Mouse (Mus musculus) midbrain, embryonic 15.5 days (tissue): ENCODE data around the gene Tjap1. TPM values are rescaled to one million over a fixed set of nuclear protein-coding genes. Genes with fewer than 3 reads are reported as not detected.

Source experiments
- ATAC-seq: fragments of 200-750 bp; cut with Nextera tagmentation; replicated peaks from 2 replicates; pipeline ENCODE4 v1.8.0; 2017; ENCODE audit warnings: moderate TSS enrichment
- H3K27ac ChIP-seq: fragments of 300-500 bp; sonication (generic); 2 replicates; pipeline ENCODE4 v1.5.1; 2015; ENCODE audit warnings: mild to moderate bottlenecking, inconsistent platforms
- H3K27me3 ChIP-seq: fragments of 300-500 bp; sonication (generic); replicated peaks from 2 replicates; pipeline ENCODE4 v1.6.1; 2015; ENCODE audit warnings: inconsistent platforms
- H3K36me3 ChIP-seq: fragments of 300-500 bp; sonication (generic); replicated peaks from 2 replicates; pipeline ENCODE4 v1.6.1; 2015; ENCODE audit warnings: inconsistent platforms
- H3K4me1 ChIP-seq: fragments of 300-500 bp; sonication (generic); 2 replicates; pipeline ENCODE4 v1.6.1; 2015; ENCODE audit warnings: inconsistent platforms
- H3K4me2 ChIP-seq: fragments of 300-500 bp; sonication (generic); 2 replicates; pipeline ENCODE4 v1.6.1; 2015; ENCODE audit warnings: inconsistent platforms, mild to moderate bottlenecking, moderate library complexity
- H3K4me3 ChIP-seq: fragments of 300-500 bp; sonication (generic); 2 replicates; pipeline ENCODE4 v1.5.1; 2015; ENCODE audit warnings: mild to moderate bottlenecking, inconsistent platforms
- H3K9ac ChIP-seq: fragments of 300-500 bp; sonication (generic); 2 replicates; pipeline ENCODE4 v1.6.1; 2015; ENCODE audit warnings: mild to moderate bottlenecking, inconsistent platforms
- H3K9me3 ChIP-seq: fragments of 300-500 bp; sonication (generic); 2 replicates; pipeline ENCODE4 v1.6.1; 2016; ENCODE audit warnings: inconsistent platforms
- whole genome bisulfite sequencing: fragments of 180-500 bp; shearing (Covaris S2); methylation state at CpG from one replicate; pipeline ENCODE4 v1.1.7; 2015; ENCODE audit warnings: mixed read lengths; 5-methylcytosine and 5-hydroxymethylcytosine counted together
- polyA plus RNA-seq: library from polyadenylated mRNA; unstranded; fragments of >200 nt; fragmentation: Nextera tagmentation; extraction: Ambion mirVana; gene quantifications from 2 replicates; pipeline ENCODE4 v1.2.1, GENCODE M21; 2015

The Tjap1 gene
- polyA plus RNA-seq, 1 experiment from 2014 or later: 29.4 TPM

DNA sequence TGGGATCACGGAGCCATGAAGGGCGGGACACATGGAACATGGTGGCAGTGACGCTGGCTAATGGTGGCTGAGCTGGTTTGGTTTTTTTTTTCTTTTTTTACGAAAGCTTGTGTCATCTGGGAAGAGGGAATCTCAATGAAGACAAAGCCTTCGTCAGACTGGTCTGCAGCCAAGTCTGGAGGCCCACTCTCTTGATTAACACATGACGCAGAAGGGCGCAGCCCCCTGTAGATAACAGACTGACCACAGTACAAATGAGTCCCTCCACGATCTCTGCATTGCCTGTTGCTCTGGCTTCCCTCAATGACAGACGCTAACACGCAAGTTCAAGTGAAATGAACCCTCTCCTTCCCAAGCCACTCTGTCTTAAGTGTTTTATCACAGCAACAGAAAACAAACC is 7.3 kb downstream of the Tjap1 start:
- no peaks in the 10 kb centered on the region for H3K9me3 ChIP-seq
- no peak overlapping the region for H3K4me3 ChIP-seq
- H3K4me2 ChIP-seq: no peak overlapping the region
- H3K27me3 ChIP-seq: no peaks in the 10 kb centered on the region
- no peaks in the 10 kb centered on the region for H3K36me3 ChIP-seq
- no peak overlapping the region for H3K27ac ChIP-seq
- no peak overlapping the region for H3K9ac ChIP-seq
- H3K4me1 ChIP-seq: no peaks in the 10 kb centered on the region
- 94% methylated on average over 10 of the region's 10 CpGs for WGBS
- ATAC-seq: no peak

DNA sequence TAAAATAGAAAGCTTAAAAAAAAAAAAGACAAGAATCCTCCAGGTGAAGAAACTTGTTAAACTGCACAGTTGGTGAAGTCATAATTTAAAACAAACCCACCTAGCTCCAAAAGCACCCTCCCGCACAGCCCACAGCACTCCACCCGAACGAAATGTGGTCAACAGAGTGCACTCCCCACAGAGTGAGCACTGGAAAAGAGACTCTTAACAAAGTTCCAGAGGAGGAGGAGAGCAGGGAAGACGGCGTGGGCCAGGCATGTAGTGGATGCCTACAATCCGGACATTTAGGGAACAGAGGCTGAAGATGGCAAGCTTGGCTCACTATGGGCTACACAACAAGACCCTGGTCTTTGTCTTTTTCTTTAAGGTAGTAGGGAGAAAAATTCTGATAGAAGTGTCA is 7.8 kb downstream of the Tjap1 start:
- H3K27ac ChIP-seq: no peak overlapping the region
- no peak overlapping the region for H3K4me2 ChIP-seq
- no peaks in the 10 kb centered on the region for H3K9me3 ChIP-seq
- H3K9ac ChIP-seq: no peak overlapping the region
- no peak overlapping the region for H3K4me3 ChIP-seq
- no peaks in the 10 kb centered on the region for H3K27me3 ChIP-seq
- 89% methylated on average over 6 of the region's 6 CpGs for WGBS
- H3K36me3 ChIP-seq: no peaks in the 10 kb centered on the region
- H3K4me1 ChIP-seq: no peaks in the 10 kb centered on the region
- no peak for ATAC-seq

DNA sequence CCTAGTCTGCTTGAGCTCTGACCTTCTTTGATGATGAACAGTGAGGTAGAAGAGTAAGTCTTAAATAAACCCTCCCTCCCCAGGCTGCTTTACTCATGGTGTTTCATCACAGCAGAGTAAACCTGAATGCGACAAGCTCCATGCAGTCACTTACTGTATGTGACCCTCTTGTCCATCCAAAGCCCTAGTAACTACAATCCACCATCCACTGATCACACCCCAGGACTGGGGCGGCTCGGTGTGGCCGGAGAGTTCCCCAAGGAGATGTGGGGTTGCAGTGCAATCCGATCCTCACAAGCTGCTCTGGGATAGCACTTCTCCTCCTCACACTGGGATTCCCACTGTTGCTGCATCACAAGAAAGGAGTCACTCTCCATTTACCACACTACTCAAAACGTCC is 8.4 kb downstream of the Tjap1 start:
- Histone ChIP-seq H3K4me1 (no peaks in the 10 kb centered on the region), H3K9ac (no peak overlapping the region), H3K4me2 (no peak overlapping the region), H3K4me3 (no peak overlapping the region), H3K9me3 (no peaks in the 10 kb centered on the region), H3K36me3 (no peaks in the 10 kb centered on the region), H3K27me3 (no peaks in the 10 kb centered on the region), H3K27ac (no peak overlapping the region)
- 80% methylated on average over 6 of the region's 6 CpGs for WGBS
- no peak for ATAC-seq

GRCm38 (mm10) chr17:46273803-46274236 is 9.0 kb downstream of the Tjap1 start:
- H3K4me2 ChIP-seq: no peak overlapping the region
- no peaks in the 10 kb centered on the region for H3K9me3 ChIP-seq
- no peak overlapping the region for H3K9ac ChIP-seq
- ATAC-seq: no peak
- no peaks in the 10 kb centered on the region for H3K4me1 ChIP-seq
- no peaks in the 10 kb centered on the region for H3K27me3 ChIP-seq
- no peak overlapping the region for H3K27ac ChIP-seq
- no peak overlapping the region for H3K4me3 ChIP-seq
- WGBS: 60% methylated on average over 1 of the region's 1 CpGs
- no peaks in the 10 kb centered on the region for H3K36me3 ChIP-seq

- WGBS: 91% methylated on average over 5 of the region's 5 CpGs
- Histone ChIP-seq H3K4me1 (no peaks in the 10 kb centered on the region), H3K27me3 (no peaks in the 10 kb centered on the region), H3K9ac (no peak overlapping the region), H3K36me3 (no peaks in the 10 kb centered on the region), H3K4me2 (no peak overlapping the region), H3K27ac (no peak overlapping the region), H3K9me3 (no peaks in the 10 kb centered on the region), H3K4me3 (no peak overlapping the region)
- ATAC-seq: no peak
Measured at GRCm38 (mm10) chr17:46272675-46273074, 10.2 kb downstream of the Tjap1 start.

DNA sequence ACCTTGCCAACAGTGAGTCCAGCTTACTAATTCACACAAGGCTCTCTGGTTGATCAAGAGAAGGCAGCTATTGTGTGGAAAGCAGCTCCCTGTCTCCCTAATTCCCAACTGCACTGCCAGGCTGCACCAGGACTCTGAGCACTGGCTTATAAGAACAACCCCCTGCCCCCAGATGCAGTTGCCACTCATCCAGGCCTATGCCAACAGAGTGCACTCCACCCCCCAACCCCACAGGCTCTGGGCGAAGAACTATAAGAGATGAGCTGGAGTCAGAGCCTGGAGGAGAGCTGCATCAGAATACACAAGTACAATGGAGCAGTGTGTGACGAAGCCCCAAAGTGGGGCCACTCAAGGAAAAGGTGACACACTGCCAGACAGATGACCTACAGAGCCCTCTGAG is 10.8 kb downstream of the Tjap1 start:
- no peak for ATAC-seq
- H3K27me3 ChIP-seq: no peaks in the 10 kb centered on the region
- H3K9me3 ChIP-seq: no peaks in the 10 kb centered on the region
- H3K27ac ChIP-seq: no peak overlapping the region
- no peaks in the 10 kb centered on the region for H3K4me1 ChIP-seq
- H3K36me3 ChIP-seq: no peaks in the 10 kb centered on the region
- WGBS: 91% methylated on average over 2 of the region's 2 CpGs
- H3K4me2 ChIP-seq: no peak overlapping the region
- H3K4me3 ChIP-seq: no peak overlapping the region
- H3K9ac ChIP-seq: no peak overlapping the region

DNA sequence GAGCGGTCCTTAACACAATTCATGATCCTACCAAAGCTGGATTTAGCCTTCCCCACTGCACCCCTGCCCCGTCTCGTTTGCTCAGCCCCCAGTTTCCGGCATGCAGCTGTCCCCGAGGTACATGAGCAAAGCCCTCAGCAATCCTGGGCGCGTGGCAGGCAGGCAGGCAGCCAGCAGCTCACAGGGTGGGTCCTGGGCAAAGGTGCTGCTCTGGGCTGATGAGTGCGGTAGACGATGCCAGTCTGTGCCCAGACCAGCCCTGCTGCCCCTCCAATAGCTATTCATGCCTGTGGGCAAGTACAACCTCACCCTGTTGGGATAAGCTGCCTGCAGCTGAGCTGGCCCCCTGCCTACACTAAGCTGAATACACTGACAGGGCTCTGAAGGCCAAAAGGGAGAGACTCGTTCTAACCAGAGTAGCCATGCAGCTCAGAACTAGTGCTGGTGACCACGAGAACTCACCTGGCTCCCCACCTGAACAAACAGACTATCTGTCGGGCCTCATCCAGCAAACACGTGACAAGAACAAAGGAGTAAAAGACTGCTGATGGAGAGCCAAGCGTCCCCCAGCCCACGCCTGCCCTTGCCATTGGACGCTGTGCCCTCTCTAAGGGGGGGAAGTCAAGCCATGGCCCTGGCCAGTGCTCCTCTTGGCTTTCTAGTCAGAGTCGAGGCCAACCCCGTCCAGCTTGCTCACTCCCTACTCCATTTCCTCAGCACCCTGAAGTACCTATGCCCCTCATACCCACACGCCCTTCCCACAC is 12.9 kb downstream of the Tjap1 start:
- no peaks in the 10 kb centered on the region for H3K36me3 ChIP-seq
- H3K4me1 ChIP-seq: 0 out of 2 replicates have a peak, but pooled peaks cover 3% of the 10 kb centered on the region
- H3K27me3 ChIP-seq: no peaks in the 10 kb centered on the region
- no peak overlapping the region for H3K4me3 ChIP-seq
- no peak overlapping the region for H3K9ac ChIP-seq
- WGBS: 90% methylated on average over 19 of the region's 19 CpGs
- no peaks in the 10 kb centered on the region for H3K9me3 ChIP-seq
- H3K27ac ChIP-seq: no peak overlapping the region
- no peak for ATAC-seq
- no peak overlapping the region for H3K4me2 ChIP-seq

GRCm38 (mm10) chr17:46268026-46268720 is 14.7 kb downstream of the Tjap1 start:
- ATAC-seq: no peak
- no peak overlapping the region for H3K9ac ChIP-seq
- WGBS: 86% methylated on average over 10 of the region's 10 CpGs

GRCm38 (mm10) chr17:46267511-46267910 is 15.3 kb downstream of the Tjap1 start:
- no peak overlapping the region for H3K4me2 ChIP-seq
- H3K27ac ChIP-seq: no peak overlapping the region
- no peaks in the 10 kb centered on the region; the same call in 1 of the 2 replicates for H3K36me3 ChIP-seq
- 86% methylated on average over 7 of the region's 7 CpGs for WGBS
- 0 out of 2 replicates have a peak, but pooled peaks cover 3% of the 10 kb centered on the region for H3K4me1 ChIP-seq
- no peaks in the 10 kb centered on the region for H3K27me3 ChIP-seq
- H3K4me3 ChIP-seq: no peak overlapping the region
- no peak for ATAC-seq
- H3K9me3 ChIP-seq: no peaks in the 10 kb centered on the region
- no peak overlapping the region for H3K9ac ChIP-seq

More at GRCm38 (mm10) chr17:46268026-46268720, 14.7 kb downstream of the Tjap1 start:
- H3K4me3 ChIP-seq: no peak overlapping the region
- H3K27ac ChIP-seq: no peak overlapping the region
- H3K27me3 ChIP-seq: no peaks in the 10 kb centered on the region
- 0 out of 2 replicates have a peak, but pooled peaks cover 3% of the 10 kb centered on the region for H3K4me1 ChIP-seq
- H3K9me3 ChIP-seq: no peaks in the 10 kb centered on the region
- no peaks in the 10 kb centered on the region; the same call in 1 of the 2 replicates for H3K36me3 ChIP-seq
- no peak overlapping the region for H3K4me2 ChIP-seq

GRCm38 (mm10) chr17:46266986-46267385 is 15.8 kb downstream of the Tjap1 start:
- 78% methylated on average over 6 of the region's 6 CpGs for WGBS
- ATAC-seq: no peak
- Histone ChIP-seq H3K4me1 (0 out of 2 replicates have a peak, but pooled peaks cover 3% of the 10 kb centered on the region), H3K9ac (no peak overlapping the region), H3K36me3 (no peaks in the 10 kb centered on the region; the same call in 1 of the 2 replicates), H3K4me3 (no peak overlapping the region), H3K4me2 (no peak overlapping the region), H3K27me3 (no peaks in the 10 kb centered on the region), H3K27ac (no peak overlapping the region), H3K9me3 (no peaks in the 10 kb centered on the region)

GRCm38 (mm10) chr17:46265918-46266618 is 16.8 kb downstream of the Tjap1 start:
- no peak overlapping the region for H3K9ac ChIP-seq
- ATAC-seq: peak; percentile 56
- no peaks in the 10 kb centered on the region for H3K9me3 ChIP-seq
- H3K4me2 ChIP-seq: no peak overlapping the region
- 0 out of 2 replicates have a peak, but pooled peaks cover 3% of the 10 kb centered on the region for H3K4me1 ChIP-seq
- no peaks in the 10 kb centered on the region; the same call in 1 of the 2 replicates for H3K36me3 ChIP-seq
- no peaks in the 10 kb centered on the region for H3K27me3 ChIP-seq
- H3K27ac ChIP-seq: no peak overlapping the region
- WGBS: 29% methylated on average over 14 of the region's 14 CpGs
- no peak overlapping the region for H3K4me3 ChIP-seq

DNA sequence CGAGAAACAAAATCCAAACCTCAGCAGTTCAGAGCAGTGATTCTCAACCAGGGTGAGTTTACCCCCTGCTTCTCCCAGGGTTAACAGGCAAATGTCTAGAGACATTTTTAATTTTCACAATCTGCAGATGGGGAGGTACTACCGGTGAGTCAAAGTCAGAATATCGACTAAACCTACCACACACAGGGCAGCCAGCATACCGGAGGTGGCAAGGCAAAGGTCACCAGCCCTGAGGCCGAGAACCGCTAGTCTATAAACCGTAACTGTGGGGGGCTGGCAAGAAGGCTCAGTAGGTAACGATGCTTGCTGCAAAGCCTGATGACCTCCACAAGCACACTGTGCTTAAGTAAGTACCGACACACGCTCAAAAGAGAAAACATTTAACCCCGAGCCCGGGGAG is 17.3 kb downstream of the Tjap1 start:
- H3K9ac ChIP-seq: no peak overlapping the region
- no peaks in the 10 kb centered on the region for H3K27me3 ChIP-seq
- 0 out of 2 replicates have a peak, but pooled peaks cover 3% of the 10 kb centered on the region for H3K4me1 ChIP-seq
- no peaks in the 10 kb centered on the region for H3K9me3 ChIP-seq
- no peak overlapping the region for H3K4me2 ChIP-seq
- WGBS: 86% methylated on average over 12 of the region's 12 CpGs
- H3K27ac ChIP-seq: no peak overlapping the region
- peak; percentile 21 for ATAC-seq
- H3K36me3 ChIP-seq: no peaks in the 10 kb centered on the region; the same call in 1 of the 2 replicates
- no peak overlapping the region for H3K4me3 ChIP-seq
